Mouse (Mus musculus): ENCODE data around the gene Sstr1. TPM values are rescaled to one million over a fixed set of nuclear protein-coding genes. Genes with fewer than 3 reads are reported as not detected.

Sstr1 gene
- total RNA-seq (2021), result 10 to 100 TPM; 72.0 to 72.2 TPM

GRCm38 (mm10) chr12:58211163-58212071 lies at the start of gene Sstr1:
TSS of gene Sstr1 (plus strand) at chr12:58211772.
- intact Hi-C loops (cut with DNase I), result loop anchor here (5.0 to 10.0 kb wide), 5 partner anchors 213 to 716 kb away; no protein-coding TSS in a partner anchor
- DNase-seq, result peak; percentile 57

GRCm38 (mm10) chr12:58198810-58199209 lies 12.8 kb upstream of the Sstr1 start:
- DNase-seq, result no peak
- intact Hi-C loops (cut with DNase I), result no loop called here

- intact Hi-C loops (cut with DNase I), result no loop called here
- no peak for DNase-seq
Observed at GRCm38 (mm10) chr12:58201190-58201589, 10.4 kb upstream of the Sstr1 start.

- intact Hi-C loops (cut with DNase I), result no loop called here
- DNase-seq, result no peak
Observed at GRCm38 (mm10) chr12:58207956-58208355, 3.6 kb upstream of the Sstr1 start.

- peak; percentile 18 for DNase-seq
- intact Hi-C loops (cut with DNase I), result loop anchor here (5.0 to 10.0 kb wide), 5 partner anchors 212 to 715 kb away; no protein-coding TSS in a partner anchor
Observed at GRCm38 (mm10) chr12:58212261-58212923, 820 bp downstream of the Sstr1 start.

GRCm38 (mm10) chr12:58212924-58213450 lies 1.4 kb downstream of the Sstr1 start:
- intact Hi-C loops (cut with DNase I), result loop anchor here (5.0 to 10.0 kb wide), 5 partner anchors 212 to 714 kb away; no protein-coding TSS in a partner anchor
- DNase-seq, result peak; percentile 56

GRCm38 (mm10) chr12:58213451-58214288 lies 2.1 kb downstream of the Sstr1 start:
- peak; percentile 25 for DNase-seq
- intact Hi-C loops (cut with DNase I), result loop anchor here (5.0 to 10.0 kb wide), 5 partner anchors 211 to 714 kb away; no protein-coding TSS in a partner anchor

GRCm38 (mm10) chr12:58214289-58215136 lies 2.9 kb downstream of the Sstr1 start:
- intact Hi-C loops (cut with DNase I), result loop anchor here (5.0 to 10.0 kb wide), 5 partner anchors 210 to 713 kb away; no protein-coding TSS in a partner anchor
- no peak for DNase-seq

- no peak for DNase-seq
- intact Hi-C loops (cut with DNase I), result loop anchor here (10.0 kb wide), 3 partner anchors 209 to 589 kb away; no protein-coding TSS in a partner anchor
Observed at GRCm38 (mm10) chr12:58216218-58216617, 4.6 kb downstream of the Sstr1 start.

- DNase-seq, result no peak
- intact Hi-C loops (cut with DNase I), result loop anchor here (10.0 kb wide), 3 partner anchors 206 to 586 kb away; no protein-coding TSS in a partner anchor
Observed at GRCm38 (mm10) chr12:58219078-58219477, 7.5 kb downstream of the Sstr1 start.

- no peak for DNase-seq
- intact Hi-C loops (cut with DNase I), result no loop called here
Observed at GRCm38 (mm10) chr12:58225644-58226043, 14.1 kb downstream of the Sstr1 start.

- intact Hi-C loops (cut with DNase I), result no loop called here
- DNase-seq, result no peak
Observed at GRCm38 (mm10) chr12:58232489-58232888, 20.9 kb downstream of the Sstr1 start.

GRCm38 (mm10) chr12:58251901-58252300 lies 40.3 kb downstream of the Sstr1 start:
- intact Hi-C loops (cut with DNase I), result no loop called here
- DNase-seq, result no peak

Other genes starting within 250 kb of the Sstr1 start
- 1 to 10 TPM; 5.3 to 6.8 TPM for gene Clec14a, start 57.5 kb downstream of the Sstr1 start, total RNA-seq (2021)

Measured in left cerebral cortex, postnatal 4 days (tissue).